In the genomic region with DNA sequence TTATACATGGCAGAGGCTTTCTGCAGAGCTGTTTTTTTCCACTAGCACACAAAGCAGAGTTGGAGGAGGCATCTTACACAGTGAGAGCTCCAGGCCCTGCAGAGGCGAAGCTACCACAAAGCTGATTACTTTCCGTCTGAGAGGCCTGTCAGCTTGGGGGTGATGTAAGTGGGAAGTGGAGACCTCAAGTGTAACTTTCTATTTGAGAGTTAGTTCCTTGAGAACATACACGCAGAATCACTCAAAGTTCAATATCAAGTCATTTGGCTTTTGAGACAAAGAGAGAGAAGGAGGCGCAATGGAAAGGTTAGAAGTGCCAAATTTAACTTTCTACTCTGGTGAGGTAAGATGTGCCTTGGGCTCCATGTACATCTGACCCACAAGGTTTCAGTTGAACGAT, we compare ENCODE assay signal across 8 mouse cellular contexts.
"Had no signal": no experiment of that assay in that cellular context is flagged by ENCODE, and none has a peak within 500 bp of the region (broad histone marks: within the 10 kb centered on the region; RNA-seq: fewer than 3 reads in every experiment).

No protein-coding gene starts in this region.

- ATAC-seq: liver, postnatal 0 days had no signal

- DNase-seq: kidney, adult 2 months; kidney, postnatal 36 days; liver; liver, embryonic 13.5 days; liver, postnatal 0 days; midbrain, embryonic 14.5 days; right cerebral cortex, postnatal 14 days; thymus, postnatal 4 days had no signal
